Mouse (Mus musculus): ENCODE measurements at regions not wholly inside any gene's neighbourhood (a gene's known extent, or its start where the extent isn't known, plus 50 kb on each side); places are given as distances from the start of the nearest gene placed in this dataset.

DNA sequence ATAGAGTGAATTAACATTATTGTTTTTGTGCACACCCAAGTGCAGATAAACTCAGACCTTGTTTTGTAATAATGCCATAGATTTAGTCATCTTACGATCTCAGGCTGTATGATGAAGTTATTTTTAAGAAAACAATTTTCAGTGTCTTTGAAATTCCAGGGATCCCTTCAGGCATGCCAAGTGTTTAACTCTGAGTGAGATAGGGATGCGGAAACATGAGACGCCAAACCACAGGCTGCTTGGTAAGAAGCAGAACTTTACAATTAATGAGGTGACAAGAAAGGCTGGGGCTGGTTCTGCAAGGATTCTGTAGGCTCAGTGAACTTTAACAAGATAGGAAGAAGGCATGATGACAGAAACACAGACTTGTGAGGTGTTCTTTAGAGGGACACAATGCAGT, 292.3 kb upstream of the Alcam start:
- DNase-seq (ENCODE audit: low spot score): no peak

DNA sequence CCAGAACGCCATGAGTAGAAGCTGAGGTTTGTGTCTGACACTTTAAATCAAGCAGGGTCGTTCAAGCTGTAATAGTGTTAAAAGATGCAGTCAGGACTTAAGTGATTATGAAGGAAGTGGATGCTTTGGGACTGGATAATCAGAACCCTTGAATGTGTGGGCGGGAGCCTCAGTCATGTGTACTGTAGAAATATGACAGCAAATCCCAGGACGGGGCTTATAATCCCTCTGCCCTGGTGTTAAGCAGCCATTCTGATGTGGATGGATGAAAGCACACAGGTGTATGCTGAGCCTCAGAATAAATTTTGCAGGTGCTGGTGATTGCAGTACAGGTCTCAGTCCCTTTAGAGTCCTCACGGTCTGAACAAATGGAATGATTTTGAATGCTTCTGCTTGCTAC, 290.8 kb upstream of the Alcam start:
- DNase-seq (ENCODE audit: low spot score): no peak

DNA sequence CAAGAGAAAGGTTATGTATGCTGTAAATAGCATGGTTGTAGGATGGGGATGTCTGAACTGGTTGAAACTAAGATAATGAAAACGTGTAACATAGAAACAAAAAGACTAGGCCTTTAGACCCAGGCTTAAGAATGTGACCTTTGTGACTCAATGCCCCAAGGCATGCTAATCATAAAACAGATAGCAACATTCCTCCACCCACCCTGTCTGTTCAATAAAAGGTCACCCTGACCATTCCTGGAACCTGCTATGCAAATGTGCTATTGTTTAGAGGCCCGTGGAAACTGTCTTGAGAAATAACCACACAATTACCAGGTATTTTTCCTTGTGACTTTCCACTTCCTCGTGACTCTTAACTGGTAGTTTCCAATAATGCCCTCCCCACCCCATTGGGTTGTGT, 288.3 kb upstream of the Alcam start:
- no peak for DNase-seq (ENCODE audit: low spot score)

DNA sequence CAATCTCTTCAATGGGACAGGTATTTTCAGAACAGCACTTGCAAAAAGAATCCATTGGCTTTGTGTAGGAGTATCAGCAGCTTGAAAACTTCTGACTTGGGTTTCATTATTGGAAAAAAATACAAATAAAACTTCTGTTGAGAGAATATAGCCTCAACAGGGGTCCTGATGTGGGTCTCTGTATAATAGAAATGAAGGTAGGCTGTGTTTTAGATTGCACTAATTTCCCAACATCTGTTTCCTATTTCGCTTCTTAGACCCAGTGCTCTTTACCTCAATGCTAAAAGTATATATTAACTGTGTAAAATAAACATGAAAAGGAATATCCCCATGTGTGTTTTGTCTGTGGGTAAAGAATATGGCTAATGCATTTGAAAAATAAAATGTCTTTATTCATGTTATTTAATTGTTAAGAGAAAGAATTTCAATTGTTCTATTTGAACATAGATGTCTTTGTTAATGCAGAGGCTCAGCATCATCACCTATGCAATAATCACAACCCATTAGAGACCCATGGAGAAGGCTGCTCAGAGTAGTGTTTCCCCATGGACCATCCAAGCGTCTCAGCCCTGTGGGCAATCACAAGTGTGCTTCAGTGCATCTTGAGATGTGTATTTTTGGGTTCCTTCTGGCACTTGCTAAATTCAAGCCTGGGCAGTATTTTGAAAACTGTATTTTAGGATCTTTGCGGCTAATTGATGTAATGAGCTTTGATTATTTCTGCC, 272.4 kb upstream of the Alcam start:
- no peak for DNase-seq (ENCODE audit: low spot score)

DNA sequence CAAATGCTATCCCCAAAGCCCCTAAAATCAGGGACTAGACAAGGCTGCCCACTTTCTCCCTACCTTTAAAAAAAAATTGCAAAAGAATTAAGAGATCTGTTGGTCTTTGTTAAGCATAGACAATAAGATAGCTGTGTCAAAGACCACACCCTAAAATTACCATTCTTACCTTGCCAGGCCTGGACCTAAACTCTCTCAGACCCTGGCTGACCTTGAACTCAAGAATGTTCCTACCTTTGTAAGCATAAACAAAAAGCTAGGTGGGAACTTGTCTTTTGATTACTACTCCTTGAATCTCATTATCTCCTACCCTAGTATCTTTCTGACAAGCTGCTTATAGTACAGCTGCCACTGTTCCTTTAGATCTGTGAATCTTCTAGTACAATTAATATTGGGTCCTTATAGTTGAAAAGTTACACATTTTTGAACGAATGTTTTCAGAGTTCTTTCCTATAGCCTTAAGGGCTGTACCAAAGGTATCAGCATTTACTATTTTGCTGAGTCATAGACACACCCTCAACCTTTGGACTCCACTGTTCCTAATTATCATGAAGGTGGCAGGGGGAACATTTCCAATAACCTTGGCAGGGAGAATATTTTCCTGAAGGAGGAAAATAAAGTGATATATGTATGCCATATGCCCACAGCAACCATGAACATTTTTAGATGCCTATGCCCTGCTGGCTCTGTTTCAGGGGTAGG, 264.5 kb upstream of the Alcam start:
- DNase-seq (ENCODE audit: low spot score): no peak

DNA sequence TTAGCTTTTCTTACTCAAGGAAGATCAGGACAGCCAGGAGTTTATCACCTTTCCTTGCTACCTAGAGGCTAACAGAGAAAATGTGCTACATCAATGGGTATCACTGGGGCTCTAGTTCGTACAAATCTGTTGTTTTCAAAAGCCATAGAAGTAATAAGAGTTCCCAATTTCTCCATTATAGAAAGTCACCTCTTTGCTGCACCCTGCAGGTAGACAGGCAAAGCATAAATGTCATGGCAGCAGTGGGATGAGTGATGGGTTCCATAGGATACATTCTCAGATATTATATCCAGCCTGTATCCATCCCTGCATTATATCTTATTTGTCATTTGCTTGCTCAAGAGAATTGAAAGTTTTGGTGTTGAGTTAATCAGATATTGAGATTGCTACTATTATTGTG, 236.4 kb upstream of the Alcam start:
- no peak for DNase-seq (ENCODE audit: low spot score)

DNA sequence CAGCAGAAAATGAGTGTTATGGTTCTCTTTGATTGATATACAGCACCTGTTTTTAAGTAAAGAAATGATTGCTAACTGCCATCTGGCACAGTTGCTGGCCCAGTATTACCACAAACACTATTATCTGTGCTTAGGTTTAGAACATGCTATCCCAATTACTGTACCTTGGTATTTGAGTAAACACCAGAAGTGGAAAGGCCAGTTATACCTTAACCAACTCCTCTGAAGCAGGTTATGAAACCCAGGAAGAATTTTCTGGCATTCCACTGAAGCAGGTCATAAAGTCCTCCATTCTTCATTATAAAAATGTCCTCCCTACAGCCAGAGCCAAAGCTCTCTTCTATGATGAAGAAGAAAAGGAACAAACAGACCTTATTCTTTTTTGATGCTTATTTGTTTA, 201.0 kb upstream of the Alcam start:
- no peak for DNase-seq (ENCODE audit: low spot score)
